Comparison of ENCODE assay signal across 7 mouse cellular contexts in genomic region chr11:40469080-40469705, GRCm38 (mm10).
DNase-seq lines count a peak whose midpoint lies in the region; ATAC-seq and TF ChIP-seq lines count a peak whose summit lies in the region.

No protein-coding gene starts in this region.

- TF ChIP-seq CTCF in C2C12 (IDR thresholded peaks at IDR 0.05; ENCODE audit: control insufficient read depth, insufficient read depth, insufficient read length), result peak; percentile 65
- peak; percentile 78 for TF ChIP-seq CTCF in left cerebral cortex, adult 2 months (IDR thresholded peaks at IDR 0.05)

- H3K79me3 ChIP-seq in C2C12 (ENCODE audit: low read depth), result no peaks in the 10 kb centered on the region

- WGBS in hindbrain, embryonic 15.5 days, result 12% methylated on average over 6 of the region's 6 CpGs

- 0 out of 2 replicates have a peak overlapping the region, but pooled peaks have one; percentile 36 for H3K27ac ChIP-seq in hindbrain, embryonic 15.5 days (replicated peaks)
- no peak overlapping the region for H3K27ac ChIP-seq in left cerebral cortex, adult 2 months

- no peak overlapping the region for H3K4me3 ChIP-seq in C2C12 (ENCODE audit: insufficient read depth, poor library complexity, severe bottlenecking)
- no peak overlapping the region for H3K4me3 ChIP-seq in hindbrain, embryonic 15.5 days
- no peak overlapping the region for H3K4me3 ChIP-seq in left cerebral cortex, adult 2 months

- ATAC-seq in hindbrain, embryonic 15.5 days (ENCODE audit: low FRiP score, low read depth), result peak; percentile 81
- no peak for ATAC-seq in megakaryocyte progenitor cell, adult 5-6 weeks (replicated peaks; ENCODE audit: poor library complexity)

- no peaks in the 10 kb centered on the region for H3K9me3 ChIP-seq in hindbrain, embryonic 15.5 days

- no peak overlapping the region for H3K9ac ChIP-seq in hindbrain, embryonic 15.5 days

- H3K79me2 ChIP-seq in C2C12 (ENCODE audit: control insufficient read depth, insufficient read depth), result no peaks in the 10 kb centered on the region

- no peak overlapping the region for H3ac ChIP-seq in C2C12 (ENCODE audit: control insufficient read depth, insufficient read length, low read depth)

- no peak overlapping the region for H3K4me2 ChIP-seq in hindbrain, embryonic 15.5 days

- H3K27me3 ChIP-seq in C2C12 (ENCODE audit: control insufficient read depth, insufficient read depth, insufficient read length), result peaks cover 6% of the 10 kb centered on the region
- no peaks in the 10 kb centered on the region for H3K27me3 ChIP-seq in hindbrain, embryonic 15.5 days

- peak; percentile 84 for DNase-seq in 3T3-L1 (ENCODE audit: low read depth, low spot score)
- peak; percentile 79 for DNase-seq in embryo, embryonic 11 days
- DNase-seq in left cerebral cortex, adult 2 months (ENCODE audit: extremely low spot score in 1 of 2, low spot score in 2 of 2), result peak; percentile 51 to 59
- peak; percentile 88 for DNase-seq in retina, embryonic 14.5 days (ENCODE audit: low spot score)

- H3K36me3 ChIP-seq in C2C12 (ENCODE audit: control insufficient read depth, insufficient read depth), result no peaks in the 10 kb centered on the region
- no peaks in the 10 kb centered on the region for H3K36me3 ChIP-seq in hindbrain, embryonic 15.5 days

- intact Hi-C loops in left cerebral cortex, adult 2 months (cut with DNase I), result loop anchor here (2.0 to 5.0 kb wide), 3 partner anchors 317 to 1532 kb away; no protein-coding TSS in a partner anchor

- peaks cover 8% of the 10 kb centered on the region for H3K4me1 ChIP-seq in hindbrain, embryonic 15.5 days (replicated peaks)

TF ChIP-seq in C2C12, 6 proteins besides CTCF, POLR2A, EP300 and RAD21:
- no peak for TF ChIP-seq USF1 (IDR thresholded peaks at IDR 0.05; ENCODE audit: low read depth)
- no peak for TF ChIP-seq CEBPB (IDR thresholded peaks at IDR 0.05; ENCODE audit: low read depth)
